Mouse (Mus musculus): Measurements from ENCODE around the gene Hist1h2ae.
"Not testable (repeated sequence)": the region's sequence is repeated elsewhere in the genome, so short reads cannot be mapped to it uniquely, and the experiment has no call there.

- not testable (repeated sequence) for TF ChIP-seq EP300, CTCF (IDR thresholded peaks at IDR 0.05)
Observed at GRCm38 (mm10) chr13:23574546-23575170, 3.6 kb upstream of the Hist1h2ae start.

Data from lung, postnatal 0 days (tissue).